Mouse (Mus musculus): ENCODE results near the gene Calm2. TPM values are rescaled to one million over a fixed set of nuclear protein-coding genes. Genes with fewer than 3 reads are reported as not detected.
A peak's percentile ranks its signal among the peaks of the same experiment; 100 is the strongest.

The Calm2 gene
- 1,008 and 1,019 TPM in 2 replicates for polyA plus RNA-seq (2016; fragmentation: Nextera tagmentation; extraction: Ambion mirVana)

GRCm38 (mm10) chr17:87446767-87447611 lies at the start of gene Calm2:
Gene Calm2 (minus strand): TSS chr17:87446935.
- Histone ChIP-seq H3K27ac (peak within 1 kb of the TSS; percentile 100), H3K4me3 (peak within 1 kb of the TSS; percentile 92), H3K36me3 (peaks cover 23% of the 10 kb centered on the region), H3K9me3 (replicated peaks) (no peaks in the 10 kb centered on the region), H3K27me3 (ENCODE audit: low read depth, poor library complexity, severe bottlenecking) (0 out of 2 replicates have a peak, but pooled peaks cover 3% of the 10 kb centered on the region), H3K4me1 (peaks cover 38% of the 10 kb centered on the region)
- WGBS, result under 1% methylated on average over 68 of the region's 69 CpGs
- DNase-seq (ENCODE audit: low spot score), result peak; percentile 99

- Histone ChIP-seq H3K4me1 (peaks cover 23% of the 10 kb centered on the region), H3K27ac (no peak overlapping the region), H3K9me3 (replicated peaks) (no peaks in the 10 kb centered on the region), H3K27me3 (ENCODE audit: low read depth, poor library complexity, severe bottlenecking) (peaks cover 8% of the 10 kb centered on the region), H3K4me3 (no peak overlapping the region), H3K36me3 (no peaks in the 10 kb centered on the region)
- 93% methylated on average over 4 of the region's 4 CpGs for WGBS
- DNase-seq (ENCODE audit: low spot score), result no peak
Measured at GRCm38 (mm10) chr17:87495504-87495903, 48.8 kb upstream of the Calm2 start.

DNA sequence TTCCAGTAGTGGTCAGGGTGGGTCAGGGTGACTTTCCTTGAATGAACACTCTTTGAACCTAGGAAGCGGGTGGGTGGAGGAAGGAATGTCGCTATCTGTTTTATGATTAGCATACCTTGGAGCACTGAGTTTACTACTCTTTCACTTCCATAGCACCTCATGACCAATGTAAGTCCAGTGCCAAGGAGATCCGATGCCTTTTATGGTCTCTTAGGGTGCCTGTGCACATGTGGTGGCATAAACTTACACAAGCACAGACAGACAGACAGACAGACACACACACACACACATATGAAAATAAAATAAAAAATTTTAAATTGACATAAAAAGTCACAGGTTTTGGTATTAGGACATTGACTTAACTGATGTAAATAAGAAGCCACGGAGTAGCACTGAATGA lies 47.6 kb upstream of the Calm2 start:
- Histone ChIP-seq H3K36me3 (no peaks in the 10 kb centered on the region), H3K27me3 (ENCODE audit: low read depth, poor library complexity, severe bottlenecking) (no peaks in the 10 kb centered on the region), H3K4me1 (peaks cover 27% of the 10 kb centered on the region), H3K27ac (no peak overlapping the region), H3K9me3 (replicated peaks) (no peaks in the 10 kb centered on the region), H3K4me3 (no peak overlapping the region)
- 92% methylated on average over 4 of the region's 4 CpGs for WGBS
- DNase-seq (ENCODE audit: low spot score), result no peak

GRCm38 (mm10) chr17:87492286-87492685 lies 45.6 kb upstream of the Calm2 start:
- WGBS, result 40% methylated on average over 4 of the region's 4 CpGs
- Histone ChIP-seq H3K27me3 (ENCODE audit: low read depth, poor library complexity, severe bottlenecking) (no peaks in the 10 kb centered on the region), H3K36me3 (no peaks in the 10 kb centered on the region), H3K4me1 (peaks cover 27% of the 10 kb centered on the region), H3K27ac (no peak overlapping the region), H3K4me3 (no peak overlapping the region), H3K9me3 (replicated peaks) (no peaks in the 10 kb centered on the region)
- no peak for DNase-seq (ENCODE audit: low spot score)

DNA sequence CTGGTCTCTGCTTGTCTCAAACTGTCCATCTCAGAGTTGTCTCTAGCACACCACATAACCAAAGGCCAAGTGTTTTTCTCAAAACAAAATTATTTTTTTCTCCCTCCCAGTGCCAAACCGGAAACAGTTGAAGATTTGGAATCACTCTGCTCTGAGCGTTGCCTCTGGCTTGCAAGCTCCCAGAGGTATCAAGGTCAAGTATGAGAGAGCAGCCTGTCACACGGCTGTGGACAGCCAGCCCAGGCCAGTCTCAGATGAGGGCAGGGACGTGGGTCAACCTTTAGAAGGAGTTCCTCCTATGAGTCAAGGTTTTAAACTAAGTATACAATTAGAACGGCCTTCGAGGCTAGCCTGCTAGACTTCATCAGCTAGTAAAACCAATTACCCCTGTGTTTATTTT lies 43.6 kb upstream of the Calm2 start:
- Histone ChIP-seq H3K36me3 (no peaks in the 10 kb centered on the region), H3K4me3 (no peak overlapping the region), H3K27ac (no peak overlapping the region), H3K9me3 (replicated peaks) (no peaks in the 10 kb centered on the region), H3K4me1 (peaks cover 27% of the 10 kb centered on the region), H3K27me3 (ENCODE audit: low read depth, poor library complexity, severe bottlenecking) (no peaks in the 10 kb centered on the region)
- 46% methylated on average over 6 of the region's 6 CpGs for WGBS
- DNase-seq (ENCODE audit: low spot score), result no peak

DNA sequence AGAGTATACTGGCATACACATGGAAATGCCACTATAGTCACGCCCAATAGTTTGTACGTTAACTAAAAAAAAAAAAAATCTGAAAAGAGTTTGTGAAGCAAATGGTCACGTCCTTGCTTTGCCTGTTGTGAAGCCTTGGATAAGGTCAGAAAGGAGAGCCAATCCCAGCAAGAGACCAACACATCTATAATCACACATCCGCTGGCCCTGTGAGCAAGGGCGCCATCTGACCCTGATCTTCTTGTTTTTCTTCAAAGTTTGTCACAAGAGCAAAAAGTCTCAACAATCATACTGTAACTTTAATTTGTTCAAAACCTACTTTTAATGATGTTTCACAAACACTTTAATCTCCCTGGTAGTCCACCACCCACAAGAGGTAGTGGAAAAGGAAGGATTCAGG lies 39.0 kb upstream of the Calm2 start:
- Histone ChIP-seq H3K27ac (no peak overlapping the region), H3K9me3 (replicated peaks) (no peaks in the 10 kb centered on the region), H3K4me1 (peaks cover 8% of the 10 kb centered on the region; the same call in 1 of the 2 replicates), H3K4me3 (no peak overlapping the region), H3K27me3 (ENCODE audit: low read depth, poor library complexity, severe bottlenecking) (no peaks in the 10 kb centered on the region), H3K36me3 (no peaks in the 10 kb centered on the region)
- WGBS, result 96% methylated on average over 5 of the region's 5 CpGs
- no peak for DNase-seq (ENCODE audit: low spot score)

DNA sequence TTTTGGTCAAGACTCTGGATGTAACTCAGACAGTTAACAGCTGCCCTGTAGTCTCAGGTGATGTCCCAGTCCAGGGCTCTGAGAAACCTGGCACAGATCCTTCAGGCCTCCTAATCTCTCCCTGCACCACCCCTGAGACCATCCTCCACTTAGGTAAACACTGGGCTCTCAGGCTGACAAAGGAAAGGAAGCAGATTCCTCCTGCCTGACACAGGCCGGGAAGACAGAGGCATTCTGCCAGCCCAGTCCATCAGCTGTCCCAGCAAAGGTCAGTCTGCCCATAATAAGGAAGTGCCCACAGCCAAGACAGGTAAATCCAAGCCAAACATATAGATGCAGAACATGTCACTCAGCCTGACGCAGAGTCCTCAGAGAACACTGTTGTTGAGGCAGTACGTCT lies 36.1 kb upstream of the Calm2 start:
- Histone ChIP-seq H3K9me3 (replicated peaks) (no peaks in the 10 kb centered on the region), H3K27ac (no peak overlapping the region), H3K4me1 (peaks cover 7% of the 10 kb centered on the region), H3K27me3 (ENCODE audit: low read depth, poor library complexity, severe bottlenecking) (0 out of 2 replicates have a peak, but pooled peaks cover 2% of the 10 kb centered on the region), H3K36me3 (no peaks in the 10 kb centered on the region), H3K4me3 (no peak overlapping the region)
- no peak for DNase-seq (ENCODE audit: low spot score)
- WGBS, result 70% methylated on average over 3 of the region's 3 CpGs

DNA sequence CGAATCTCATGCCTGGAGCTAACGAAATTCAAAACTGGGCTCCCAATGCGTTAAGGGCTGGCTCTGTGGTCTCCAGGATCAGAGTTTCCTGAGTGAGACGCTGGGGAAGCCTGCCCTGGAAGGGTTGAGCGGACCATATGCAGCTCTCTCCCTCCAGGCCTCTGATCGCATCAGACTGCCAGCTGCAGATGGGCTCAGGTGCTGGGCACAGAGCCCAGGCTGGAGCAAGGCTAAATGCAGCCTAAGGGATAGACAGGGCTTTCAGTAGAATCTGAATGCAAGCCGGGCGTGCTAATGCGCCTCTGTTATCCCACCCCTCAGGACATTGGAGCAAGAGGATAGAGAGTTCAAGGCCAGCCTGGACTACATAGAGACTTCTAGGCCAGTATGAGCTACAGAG lies 31.8 kb upstream of the Calm2 start:
- 81% methylated on average over 9 of the region's 9 CpGs for WGBS
- no peaks in the 10 kb centered on the region for H3K9me3 ChIP-seq (replicated peaks)
- H3K4me1 ChIP-seq, result peaks cover 28% of the 10 kb centered on the region
- DNase-seq (ENCODE audit: low spot score), result no peak
- no peaks in the 10 kb centered on the region for H3K36me3 ChIP-seq
- no peak overlapping the region for H3K4me3 ChIP-seq
- H3K27ac ChIP-seq, result no peak overlapping the region
- peaks cover 33% of the 10 kb centered on the region for H3K27me3 ChIP-seq (ENCODE audit: low read depth, poor library complexity, severe bottlenecking)

- peaks cover 34% of the 10 kb centered on the region for H3K4me1 ChIP-seq
- peaks cover 43% of the 10 kb centered on the region for H3K27me3 ChIP-seq (ENCODE audit: low read depth, poor library complexity, severe bottlenecking)
- no peaks in the 10 kb centered on the region for H3K9me3 ChIP-seq (replicated peaks)
- no peaks in the 10 kb centered on the region for H3K36me3 ChIP-seq
- DNase-seq (ENCODE audit: low spot score), result no peak
- no peak overlapping the region for H3K4me3 ChIP-seq
- WGBS, result 65% methylated on average over 16 of the region's 16 CpGs
- H3K27ac ChIP-seq, result no peak overlapping the region
Measured at GRCm38 (mm10) chr17:87477611-87478010, 30.9 kb upstream of the Calm2 start.

GRCm38 (mm10) chr17:87475356-87475755 lies 28.6 kb upstream of the Calm2 start:
- H3K27ac ChIP-seq, result no peak overlapping the region

GRCm38 (mm10) chr17:87474501-87474795 lies 27.7 kb upstream of the Calm2 start:
- peaks cover 47% of the 10 kb centered on the region for H3K27me3 ChIP-seq (ENCODE audit: low read depth, poor library complexity, severe bottlenecking)
- H3K36me3 ChIP-seq, result no peaks in the 10 kb centered on the region
- no peak overlapping the region for H3K27ac ChIP-seq
- under 1% methylated on average over 7 of the region's 7 CpGs for WGBS
- no peak for DNase-seq (ENCODE audit: low spot score)
- H3K4me3 ChIP-seq, result peak overlapping the region; percentile 48
- H3K9me3 ChIP-seq (replicated peaks), result no peaks in the 10 kb centered on the region
- peaks cover 34% of the 10 kb centered on the region for H3K4me1 ChIP-seq

More at GRCm38 (mm10) chr17:87475356-87475755, 28.6 kb upstream of the Calm2 start:
- Histone ChIP-seq H3K27me3 (ENCODE audit: low read depth, poor library complexity, severe bottlenecking) (peaks cover 47% of the 10 kb centered on the region), H3K4me1 (peaks cover 34% of the 10 kb centered on the region), H3K4me3 (no peak overlapping the region), H3K36me3 (no peaks in the 10 kb centered on the region), H3K9me3 (replicated peaks) (no peaks in the 10 kb centered on the region)
- DNase-seq (ENCODE audit: low spot score), result no peak
- 73% methylated on average over 8 of the region's 8 CpGs for WGBS

- H3K9me3 ChIP-seq (replicated peaks), result no peaks in the 10 kb centered on the region
- peaks cover 34% of the 10 kb centered on the region for H3K4me1 ChIP-seq
- H3K27me3 ChIP-seq (ENCODE audit: low read depth, poor library complexity, severe bottlenecking), result peaks cover 47% of the 10 kb centered on the region
- H3K36me3 ChIP-seq, result no peaks in the 10 kb centered on the region
- peak; percentile 53 for DNase-seq (ENCODE audit: low spot score)
- 0% methylated on average over 23 of the region's 23 CpGs for WGBS
- H3K27ac ChIP-seq, result peak overlapping the region; percentile 51; the same call in 1 of the 2 replicates
- peak overlapping the region; percentile 48 for H3K4me3 ChIP-seq
Measured at GRCm38 (mm10) chr17:87473736-87474500, 27.2 kb upstream of the Calm2 start.

DNA sequence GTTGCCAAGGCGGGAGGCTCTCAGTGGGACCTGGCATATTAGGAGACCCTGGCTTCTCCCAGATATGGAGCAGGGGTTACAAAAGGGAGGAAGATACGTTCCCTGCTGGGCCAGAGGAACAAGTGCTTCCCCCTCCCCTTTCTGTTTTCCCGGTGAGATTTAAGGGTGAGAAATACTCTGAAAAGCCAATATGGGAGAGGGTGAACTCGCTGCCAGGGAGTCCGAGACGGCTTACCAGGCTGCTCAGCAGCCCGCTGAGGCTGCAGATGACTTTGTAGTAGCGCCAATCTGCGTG lies 26.7 kb upstream of the Calm2 start:
- 6% methylated on average over 9 of the region's 9 CpGs for WGBS
- peaks cover 31% of the 10 kb centered on the region for H3K4me1 ChIP-seq
- H3K9me3 ChIP-seq (replicated peaks), result no peaks in the 10 kb centered on the region
- H3K36me3 ChIP-seq, result no peaks in the 10 kb centered on the region
- peaks cover 47% of the 10 kb centered on the region for H3K27me3 ChIP-seq (ENCODE audit: low read depth, poor library complexity, severe bottlenecking)
- peak overlapping the region; percentile 48 for H3K4me3 ChIP-seq
- peak overlapping the region; percentile 51; the same call in 1 of the 2 replicates for H3K27ac ChIP-seq
- DNase-seq (ENCODE audit: low spot score), result no peak

All from limb, embryonic 10.5 days (tissue).